Mouse (Mus musculus) myocyte (in vitro differentiated cells): ENCODE results near the gene Exosc7.

Experiments
- POLR2A ChIP-seq: IDR thresholded peaks from one replicate; pipeline ENCODE4 v1.6.1; 2011; ENCODE audit warnings: low read depth, mild to moderate bottlenecking, control low read depth, moderate library complexity; ENCODE audit not compliant: insufficient read length
- POLR2AphosphoS2 ChIP-seq: IDR thresholded peaks from one replicate; pipeline ENCODE4 v1.6.1; 2011; ENCODE audit warnings: low read depth, control low read depth; ENCODE audit not compliant: insufficient read length
- TCF3 ChIP-seq: IDR thresholded peaks from one replicate; pipeline ENCODE4 v1.6.1; 2011; ENCODE audit warnings: low read depth, control low read depth; ENCODE audit not compliant: insufficient read length

GRCm38 (mm10) chr9:123090844-123091243 is 22.2 kb upstream of the Exosc7 start:
- TF ChIP-seq POLR2AphosphoS2, result no peak
- TF ChIP-seq TCF3, result no peak
- no peak for TF ChIP-seq POLR2A
